Mouse (Mus musculus): ENCODE measurements around the gene Lbx2. TPM values are rescaled to one million over a fixed set of nuclear protein-coding genes. Genes with fewer than 3 reads are reported as not detected.

Lbx2 gene
- polyA plus RNA-seq, 1 experiment from 2014 or later, result not detected

DNA sequence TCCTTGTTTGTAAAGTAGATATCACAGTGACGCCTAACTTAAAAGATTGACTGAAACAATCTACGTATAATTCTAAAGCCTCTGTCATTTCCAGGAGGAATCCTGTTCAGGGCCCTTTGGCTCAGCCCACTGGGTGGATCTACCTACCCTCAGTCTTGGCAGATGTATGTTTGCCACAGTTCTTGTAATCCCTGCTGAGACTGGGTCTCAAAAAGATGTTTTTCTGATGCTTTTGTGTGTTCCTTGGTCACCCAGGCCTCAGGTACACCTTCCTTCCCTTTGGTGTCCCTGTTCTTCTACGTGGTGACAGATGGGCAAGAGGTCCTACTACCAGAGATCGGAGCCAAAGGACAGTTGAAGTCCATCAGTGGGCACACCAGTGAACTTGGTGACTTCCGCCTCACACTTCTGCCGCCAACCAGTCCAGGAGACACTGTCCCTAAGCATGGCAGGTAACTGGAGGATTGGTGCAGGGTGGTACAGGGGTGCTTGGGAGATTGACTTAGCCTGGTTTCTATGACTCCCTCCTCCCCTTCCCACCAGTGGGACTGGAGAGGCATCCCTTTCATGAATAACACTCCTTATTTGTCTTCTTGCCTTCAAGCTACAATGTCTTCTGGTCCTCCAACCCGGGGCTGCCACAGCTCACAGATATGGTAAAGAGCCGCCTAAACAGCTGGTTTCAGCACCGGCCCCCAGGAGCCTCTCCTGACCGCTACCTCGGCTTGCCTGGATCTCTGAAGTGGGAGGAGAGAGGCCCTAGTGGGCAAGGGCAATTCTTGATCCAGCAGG, 30.4 kb downstream of the Lbx2 start:
- H3K9ac ChIP-seq (replicated peaks; ENCODE audit: low read depth, low read length), result peak overlapping the region; percentile 94
- no peak for ATAC-seq
- no peak overlapping the region for H3K27ac ChIP-seq (ENCODE audit: low read length)
- WGBS, result 80% methylated on average over 11 of the region's 11 CpGs
- H3K27me3 ChIP-seq (replicated peaks; ENCODE audit: control insufficient read depth, insufficient read depth, low read length), result no peaks in the 10 kb centered on the region
- peaks cover 37% of the 10 kb centered on the region for H3K4me1 ChIP-seq (replicated peaks; ENCODE audit: control insufficient read depth, insufficient read depth, low read length)
- peak overlapping the region; percentile 97 for H3K4me2 ChIP-seq (ENCODE audit: low read length)
- H3K36me3 ChIP-seq (ENCODE audit: control insufficient read depth, insufficient read depth), result peaks cover 13% of the 10 kb centered on the region; the same call in 1 of the 2 replicates
- H3K9me3 ChIP-seq (ENCODE audit: control insufficient read depth, low read length), result no peaks in the 10 kb centered on the region
- peak overlapping the region; percentile 90 for H3K4me3 ChIP-seq (replicated peaks; ENCODE audit: low read length)

DNA sequence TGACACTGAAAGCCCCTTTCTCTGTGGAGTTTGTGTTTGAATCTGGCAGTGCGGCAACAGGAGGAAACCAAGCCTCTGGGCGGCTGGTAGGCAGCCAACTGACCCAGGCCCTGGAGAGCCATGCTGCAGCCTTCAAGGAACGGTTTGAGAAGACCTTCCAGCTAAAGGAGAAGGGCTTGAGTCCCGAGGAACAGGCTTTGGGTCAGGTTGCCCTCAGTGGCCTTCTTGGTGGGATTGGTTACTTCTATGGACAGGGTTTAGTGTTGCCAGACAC, 30.9 kb downstream of the Lbx2 start:
- Histone ChIP-seq H3K27ac (ENCODE audit: low read length) (no peak overlapping the region), H3K4me1 (replicated peaks; ENCODE audit: control insufficient read depth, insufficient read depth, low read length) (peaks cover 37% of the 10 kb centered on the region), H3K27me3 (replicated peaks; ENCODE audit: control insufficient read depth, insufficient read depth, low read length) (no peaks in the 10 kb centered on the region), H3K4me2 (ENCODE audit: low read length) (no peak overlapping the region), H3K9me3 (ENCODE audit: control insufficient read depth, low read length) (no peaks in the 10 kb centered on the region), H3K9ac (replicated peaks; ENCODE audit: low read depth, low read length) (no peak overlapping the region), H3K4me3 (replicated peaks; ENCODE audit: low read length) (no peak overlapping the region), H3K36me3 (ENCODE audit: control insufficient read depth, insufficient read depth) (peaks cover 13% of the 10 kb centered on the region; the same call in 1 of the 2 replicates)
- WGBS, result 83% methylated on average over 4 of the region's 4 CpGs
- ATAC-seq, result no peak

DNA sequence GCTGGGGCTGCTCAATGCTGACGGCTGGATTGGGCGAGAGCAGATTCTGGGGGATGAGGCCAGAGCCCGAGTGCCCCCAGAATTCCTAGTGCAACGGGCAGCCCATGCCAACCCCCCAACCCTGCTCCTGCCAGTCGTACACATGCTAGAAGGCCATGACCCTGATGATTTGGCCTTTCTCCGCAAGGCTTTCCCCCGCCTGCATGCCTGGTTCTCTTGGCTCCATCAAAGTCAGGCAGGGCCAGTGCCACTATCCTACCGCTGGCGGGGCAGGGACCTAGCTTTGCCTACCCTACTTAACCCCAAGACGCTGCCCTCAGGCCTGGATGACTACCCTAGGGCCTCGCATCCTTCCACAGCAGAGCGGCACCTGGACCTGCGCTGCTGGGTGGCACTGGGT, 31.4 kb downstream of the Lbx2 start:
- H3K4me1 ChIP-seq (replicated peaks; ENCODE audit: control insufficient read depth, insufficient read depth, low read length), result peaks cover 41% of the 10 kb centered on the region
- ATAC-seq, result no peak
- no peak overlapping the region for H3K9ac ChIP-seq (replicated peaks; ENCODE audit: low read depth, low read length)
- no peaks in the 10 kb centered on the region for H3K27me3 ChIP-seq (replicated peaks; ENCODE audit: control insufficient read depth, insufficient read depth, low read length)
- H3K27ac ChIP-seq (ENCODE audit: low read length), result no peak overlapping the region
- WGBS, result 91% methylated on average over 13 of the region's 13 CpGs
- H3K9me3 ChIP-seq (ENCODE audit: control insufficient read depth, low read length), result no peaks in the 10 kb centered on the region
- no peak overlapping the region for H3K4me2 ChIP-seq (ENCODE audit: low read length)
- H3K4me3 ChIP-seq (replicated peaks; ENCODE audit: low read length), result no peak overlapping the region
- H3K36me3 ChIP-seq (ENCODE audit: control insufficient read depth, insufficient read depth), result peaks cover 13% of the 10 kb centered on the region; the same call in 1 of the 2 replicates

DNA sequence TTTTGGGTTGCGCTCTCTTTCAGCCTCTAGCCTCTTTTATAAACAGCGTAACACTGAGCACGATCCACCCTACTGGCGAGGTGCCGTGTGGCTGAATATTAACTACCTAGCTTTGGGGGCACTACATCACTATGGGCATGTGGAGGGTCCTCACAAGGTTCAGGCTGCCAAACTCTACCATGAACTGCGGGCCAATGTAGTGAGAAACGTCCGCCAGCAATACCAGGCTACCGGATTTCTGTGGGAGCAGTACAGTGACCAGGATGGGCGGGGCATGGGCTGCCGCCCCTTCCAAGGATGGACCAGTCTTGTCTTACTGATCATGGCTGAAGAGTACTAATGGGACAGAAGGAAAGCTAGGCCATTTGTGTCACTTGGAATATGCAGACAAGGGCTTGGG, 32.2 kb downstream of the Lbx2 start:
- no peak for ATAC-seq
- H3K36me3 ChIP-seq (ENCODE audit: control insufficient read depth, insufficient read depth), result peaks cover 13% of the 10 kb centered on the region; the same call in 1 of the 2 replicates

DNA sequence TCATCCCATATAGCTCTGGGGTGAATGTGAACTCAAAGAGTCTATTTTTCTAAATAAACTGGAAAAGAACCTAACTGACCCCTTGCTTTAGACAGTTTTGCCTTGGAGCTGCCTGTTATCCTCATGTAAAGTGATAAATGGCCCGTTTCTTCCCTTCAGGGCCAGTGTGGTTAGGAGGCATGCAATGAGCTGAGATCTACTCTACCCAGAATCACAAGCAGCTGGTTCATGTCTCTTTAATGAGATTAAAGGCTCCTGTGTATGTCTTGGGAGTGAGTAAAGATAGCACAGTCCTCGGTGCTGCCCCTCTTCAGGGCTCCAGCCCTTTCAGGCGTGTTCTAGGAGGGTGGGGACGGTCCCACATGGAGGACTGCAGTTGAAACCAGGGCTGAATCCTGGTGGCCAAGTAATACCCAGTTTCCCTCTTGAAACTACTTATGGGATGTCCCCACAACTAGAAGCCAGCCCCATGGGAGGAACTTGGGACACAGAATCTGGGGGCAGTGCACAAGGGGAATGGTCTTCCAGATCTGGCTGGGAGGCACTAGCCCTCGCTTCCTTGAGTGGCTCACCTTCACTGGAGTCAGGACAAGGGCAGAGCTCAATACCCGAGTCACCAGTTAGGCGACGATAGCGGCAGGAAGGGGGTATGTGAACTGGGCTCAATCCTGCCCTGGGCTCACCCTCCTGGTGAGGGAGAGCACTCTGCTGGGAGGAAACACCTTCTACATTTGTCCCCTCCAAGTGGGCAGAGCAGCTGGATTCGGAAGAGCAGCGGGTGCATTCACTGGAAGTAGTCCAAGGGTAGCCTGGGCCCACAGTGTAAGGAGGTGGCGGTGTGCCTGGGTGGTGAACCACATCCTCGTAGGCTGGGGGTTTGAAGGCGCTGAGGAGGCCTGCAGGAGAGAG, 32.9 kb downstream of the Lbx2 start:
- Histone ChIP-seq H3K4me3 (replicated peaks; ENCODE audit: low read length) (no peak overlapping the region), H3K4me2 (ENCODE audit: low read length) (no peak overlapping the region; the same call in 1 of the 2 replicates), H3K9me3 (ENCODE audit: control insufficient read depth, low read length) (no peaks in the 10 kb centered on the region), H3K4me1 (replicated peaks; ENCODE audit: control insufficient read depth, insufficient read depth, low read length) (peaks cover 54% of the 10 kb centered on the region), H3K27ac (ENCODE audit: low read length) (no peak overlapping the region), H3K27me3 (replicated peaks; ENCODE audit: control insufficient read depth, insufficient read depth, low read length) (no peaks in the 10 kb centered on the region), H3K9ac (replicated peaks; ENCODE audit: low read depth, low read length) (no peak overlapping the region; the same call in 1 of the 2 replicates), H3K36me3 (ENCODE audit: control insufficient read depth, insufficient read depth) (peaks cover 13% of the 10 kb centered on the region; the same call in 1 of the 2 replicates)
- no peak for ATAC-seq
- 83% methylated on average over 14 of the region's 14 CpGs for WGBS

More for the DNA sequence above, 32.2 kb downstream of the Lbx2 start:
- no peak overlapping the region for H3K4me2 ChIP-seq (ENCODE audit: low read length)
- H3K4me1 ChIP-seq (replicated peaks; ENCODE audit: control insufficient read depth, insufficient read depth, low read length), result peaks cover 47% of the 10 kb centered on the region
- H3K4me3 ChIP-seq (replicated peaks; ENCODE audit: low read length), result no peak overlapping the region
- H3K27ac ChIP-seq (ENCODE audit: low read length), result no peak overlapping the region
- H3K9me3 ChIP-seq (ENCODE audit: control insufficient read depth, low read length), result no peaks in the 10 kb centered on the region
- 78% methylated on average over 11 of the region's 11 CpGs for WGBS
- no peak overlapping the region for H3K9ac ChIP-seq (replicated peaks; ENCODE audit: low read depth, low read length)
- H3K27me3 ChIP-seq (replicated peaks; ENCODE audit: control insufficient read depth, insufficient read depth, low read length), result no peaks in the 10 kb centered on the region

DNA sequence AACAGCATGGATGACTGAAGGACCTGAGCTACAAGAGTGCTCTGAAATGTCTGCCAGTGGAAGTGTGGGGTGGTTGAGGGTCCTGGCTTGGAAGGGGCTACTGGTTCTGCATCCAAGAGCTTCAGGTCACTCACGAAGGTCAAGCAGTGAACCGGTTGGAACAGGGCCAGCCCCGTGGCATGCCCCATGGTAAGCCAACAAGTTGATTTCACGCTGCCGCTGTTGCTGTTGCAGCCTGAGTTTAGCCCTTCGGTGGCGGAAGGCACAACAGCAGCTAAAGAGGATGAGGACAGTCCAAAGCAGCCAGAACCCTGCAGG, 33.5 kb downstream of the Lbx2 start:
- Histone ChIP-seq H3K36me3 (ENCODE audit: control insufficient read depth, insufficient read depth) (peaks cover 13% of the 10 kb centered on the region; the same call in 1 of the 2 replicates), H3K9ac (replicated peaks; ENCODE audit: low read depth, low read length) (peak overlapping the region; percentile 97), H3K4me1 (replicated peaks; ENCODE audit: control insufficient read depth, insufficient read depth, low read length) (peaks cover 55% of the 10 kb centered on the region), H3K27ac (ENCODE audit: low read length) (no peak overlapping the region), H3K4me2 (ENCODE audit: low read length) (peak overlapping the region; percentile 79), H3K9me3 (ENCODE audit: control insufficient read depth, low read length) (no peaks in the 10 kb centered on the region), H3K4me3 (replicated peaks; ENCODE audit: low read length) (no peak overlapping the region), H3K27me3 (replicated peaks; ENCODE audit: control insufficient read depth, insufficient read depth, low read length) (no peaks in the 10 kb centered on the region)
- 86% methylated on average over 7 of the region's 7 CpGs for WGBS
- ATAC-seq, result no peak

DNA sequence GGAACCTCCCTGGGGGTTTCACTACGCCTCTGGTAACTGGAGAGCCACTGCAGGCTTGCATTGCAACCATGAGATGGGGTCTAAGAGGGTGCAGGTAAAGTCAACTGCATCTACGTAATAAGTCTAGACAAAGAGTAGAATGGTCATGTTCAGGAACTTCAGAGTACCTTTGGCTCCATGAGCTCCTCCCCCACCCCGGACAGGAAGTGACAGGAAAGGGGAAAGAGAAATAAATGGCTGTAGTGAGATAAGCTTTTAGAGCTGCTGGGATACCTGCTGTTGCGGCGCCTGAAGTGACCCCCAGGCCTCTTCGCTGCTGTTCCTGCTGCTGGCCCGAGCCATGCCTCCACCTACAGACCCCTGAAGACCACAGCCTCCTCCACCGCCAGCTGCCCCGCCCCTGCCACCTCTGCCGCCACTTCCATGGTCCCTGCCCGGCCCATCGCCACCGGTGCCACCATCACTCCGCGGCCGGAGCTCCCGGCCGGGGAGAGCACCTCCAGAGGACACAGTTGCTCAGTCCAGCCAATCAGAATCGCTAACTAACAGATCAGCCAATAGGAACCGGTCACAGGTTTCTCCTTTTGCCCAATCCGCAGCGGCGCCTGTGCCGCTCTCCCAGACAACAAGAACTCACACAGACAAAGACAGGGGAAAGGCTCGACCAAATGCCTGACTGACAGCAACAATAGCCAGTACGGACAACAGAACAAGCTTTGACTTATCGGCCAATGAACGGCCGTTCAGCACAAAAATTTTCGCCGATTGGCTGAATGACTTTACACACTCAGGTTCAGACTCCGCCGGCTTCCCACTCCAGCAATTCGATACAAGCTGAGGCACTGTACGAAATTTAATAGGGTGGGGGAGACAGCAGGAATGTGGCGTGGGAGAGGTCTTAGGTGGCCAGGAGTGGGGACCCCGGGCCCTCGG, 35.0 kb downstream of the Lbx2 start, which contains the start of gene Wbp1:
TSS of gene Wbp1 (minus strand) at position 630 of the 933 bp plus-strand sequence.
- Histone ChIP-seq H3K4me2 (ENCODE audit: low read length) (peak within 1 kb of the TSS; percentile 98), H3K36me3 (ENCODE audit: control insufficient read depth, insufficient read depth) (peaks cover 13% of the 10 kb centered on the region; the same call in 1 of the 2 replicates), H3K9me3 (ENCODE audit: control insufficient read depth, low read length) (no peaks in the 10 kb centered on the region), H3K27me3 (replicated peaks; ENCODE audit: control insufficient read depth, insufficient read depth, low read length) (no peaks in the 10 kb centered on the region), H3K9ac (replicated peaks; ENCODE audit: low read depth, low read length) (peak within 1 kb of the TSS; percentile 97), H3K27ac (ENCODE audit: low read length) (peak within 1 kb of the TSS; percentile 98), H3K4me1 (replicated peaks; ENCODE audit: control insufficient read depth, insufficient read depth, low read length) (peaks cover 48% of the 10 kb centered on the region), H3K4me3 (replicated peaks; ENCODE audit: low read length) (peak within 1 kb of the TSS; percentile 86)
- ATAC-seq, result peak; percentile 96
- WGBS, result under 1% methylated on average over 38 of the region's 38 CpGs

DNA sequence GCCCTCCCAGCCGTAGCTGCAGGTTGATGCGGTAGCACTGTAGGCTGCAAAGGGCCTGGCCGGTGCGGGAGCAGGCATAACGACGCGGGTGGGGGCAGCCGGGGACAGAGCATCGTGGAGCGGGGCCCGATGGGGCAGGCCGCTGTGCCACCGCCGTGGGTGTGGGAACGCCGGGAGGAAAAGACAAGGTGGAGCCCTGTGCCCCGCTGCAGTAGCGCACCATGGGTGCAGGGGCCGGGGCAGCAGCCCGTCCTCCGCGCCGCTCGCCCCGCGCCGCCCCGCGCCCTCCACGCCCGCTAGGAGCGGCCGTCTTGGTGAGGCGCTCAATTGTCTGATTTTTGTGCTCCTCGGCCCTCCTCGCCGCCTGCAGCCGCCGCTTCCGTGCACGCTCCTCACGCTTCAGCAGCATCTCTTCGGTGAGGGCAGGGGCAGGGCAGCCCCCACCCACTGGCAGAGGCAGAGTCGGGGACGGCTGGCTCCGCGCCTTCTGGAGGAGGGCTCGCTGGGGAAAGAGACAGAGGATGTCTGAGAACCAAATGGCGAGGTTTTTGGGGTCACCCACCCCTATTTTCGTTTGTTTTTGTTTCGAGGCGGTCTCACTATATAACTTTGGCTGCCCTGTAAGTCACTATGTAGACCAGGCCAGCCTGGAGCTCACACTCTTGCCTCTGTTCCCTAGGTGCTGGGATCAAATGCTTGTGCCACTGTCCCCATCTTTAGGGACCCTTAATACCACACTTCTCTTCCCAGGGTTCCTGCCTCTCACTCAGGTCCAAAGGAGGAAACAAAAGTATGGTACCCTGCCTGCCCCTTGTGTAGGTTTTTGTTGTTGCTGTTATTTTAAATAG, 35.9 kb downstream of the Lbx2 start:
- WGBS, result 1% methylated on average over 52 of the region's 52 CpGs
- H3K4me1 ChIP-seq (replicated peaks; ENCODE audit: control insufficient read depth, insufficient read depth, low read length), result peaks cover 40% of the 10 kb centered on the region
- ATAC-seq, result peak; percentile 49

More for the DNA sequence above, 35.9 kb downstream of the Lbx2 start:
- peaks cover 9% of the 10 kb centered on the region; the same call in 1 of the 2 replicates for H3K36me3 ChIP-seq (ENCODE audit: control insufficient read depth, insufficient read depth)
- H3K27me3 ChIP-seq (replicated peaks; ENCODE audit: control insufficient read depth, insufficient read depth, low read length), result no peaks in the 10 kb centered on the region
- peak overlapping the region; percentile 98 for H3K27ac ChIP-seq (ENCODE audit: low read length)
- no peaks in the 10 kb centered on the region for H3K9me3 ChIP-seq (ENCODE audit: control insufficient read depth, low read length)
- H3K4me3 ChIP-seq (replicated peaks; ENCODE audit: low read length), result peak overlapping the region; percentile 86
- H3K4me2 ChIP-seq (ENCODE audit: low read length), result peak overlapping the region; percentile 98
- H3K9ac ChIP-seq (replicated peaks; ENCODE audit: low read depth, low read length), result peak overlapping the region; percentile 96

All from forebrain, embryonic 16.5 days (tissue).